ENCODE assay signal across 8 mouse cellular contexts in the genomic region with DNA sequence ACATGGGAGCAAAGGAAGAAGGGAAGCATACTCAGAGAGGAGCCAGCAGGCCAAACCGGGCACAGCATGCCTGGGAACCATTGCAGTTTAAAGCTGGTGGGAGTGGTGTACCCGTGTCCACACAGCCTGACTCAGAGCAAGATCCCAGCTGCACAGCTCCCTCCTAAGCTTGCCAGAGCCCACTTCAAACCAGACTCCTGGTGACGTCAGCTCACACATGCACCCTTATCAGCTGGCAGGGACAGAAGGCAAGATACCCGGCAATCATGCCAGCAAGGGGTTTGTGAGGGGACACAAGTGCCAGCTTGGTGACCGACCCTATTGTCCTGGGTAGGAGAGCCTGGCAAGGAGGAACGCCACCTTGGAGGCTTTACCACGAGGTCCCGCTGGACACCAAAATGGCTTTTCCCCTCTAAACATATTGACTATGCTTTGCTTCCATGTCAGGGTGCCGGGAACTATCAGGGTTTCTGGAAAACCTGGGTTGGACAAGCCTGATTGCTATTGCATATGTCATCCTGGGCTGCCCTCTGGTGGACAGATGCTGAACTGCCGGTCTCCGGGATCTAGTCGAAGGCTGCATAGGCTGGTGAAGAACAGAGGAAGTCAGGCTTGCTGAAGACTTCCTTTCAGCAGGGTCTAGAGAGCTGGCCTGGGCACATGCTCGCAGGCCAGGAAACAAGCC. TPM values are rescaled to one million over a fixed set of nuclear protein-coding genes. Genes with fewer than 3 reads are reported as not detected.
DNase-seq lines count a peak whose midpoint lies in the region; ATAC-seq lines count a peak whose summit lies in the region.

No protein-coding gene starts in this region.

- H3K4me3 ChIP-seq in intestine, embryonic 14.5 days (ENCODE audit: low read depth, low read length), result peak overlapping the region; percentile 13; the same call in 1 of the 2 replicates
- H3K4me3 ChIP-seq in midbrain, embryonic 10.5 days, result peak overlapping the region; percentile 48

- 9% methylated on average over 13 of the region's 13 CpGs for WGBS in intestine, embryonic 14.5 days
- 10% methylated on average over 13 of the region's 13 CpGs for WGBS in midbrain, embryonic 10.5 days

- H3K27ac ChIP-seq in intestine, embryonic 14.5 days (ENCODE audit: low read depth), result no peak overlapping the region
- peak overlapping the region; percentile 89 for H3K27ac ChIP-seq in midbrain, embryonic 10.5 days (replicated peaks)

- peak; percentile 32; the same call in 1 of the 2 replicates for ATAC-seq in intestine, embryonic 14.5 days (replicated peaks; ENCODE audit: low FRiP score, low TSS enrichment, low read depth)

- peak overlapping the region; percentile 37 for H3K4me2 ChIP-seq in intestine, embryonic 14.5 days (ENCODE audit: low read length)

- intact Hi-C loops in left cerebral cortex, postnatal 10 days (cut with DNase I), result no loop called here

- H3K9ac ChIP-seq in intestine, embryonic 14.5 days (ENCODE audit: low read length), result no peak overlapping the region

- H3K4me1 ChIP-seq in intestine, embryonic 14.5 days (replicated peaks; ENCODE audit: control insufficient read depth, insufficient read depth, low read length), result peaks cover 28% of the 10 kb centered on the region
- H3K4me1 ChIP-seq in midbrain, embryonic 10.5 days, result peaks cover 49% of the 10 kb centered on the region

- peaks cover 7% of the 10 kb centered on the region; the same call in 1 of the 2 replicates for H3K27me3 ChIP-seq in intestine, embryonic 14.5 days (replicated peaks; ENCODE audit: control insufficient read depth, insufficient read depth, low read length)
- peaks cover 44% of the 10 kb centered on the region for H3K27me3 ChIP-seq in midbrain, embryonic 10.5 days (ENCODE audit: low read depth, poor library complexity, severe bottlenecking)

- peak; percentile 89 to 98 for DNase-seq in adrenal gland, adult (ENCODE audit: inconsistent age in 2 of 2, low spot score in 1 of 2)
- peak; percentile 98 for DNase-seq in embryo, embryonic 10.5 days (ENCODE audit: low spot score)
- DNase-seq in gastrocnemius, postnatal 25 days, result peak; percentile 67
- peak; percentile 100 for DNase-seq in intestine, embryonic 14.5 days (ENCODE audit: low spot score)
- DNase-seq in left cerebral cortex, postnatal 10 days (ENCODE audit: extremely low spot score in 1 of 2, low spot score in 2 of 2), result peak; percentile 93 to 97
- peak; percentile 95 for DNase-seq in midbrain, embryonic 10.5 days (ENCODE audit: low spot score)
- peak; percentile 92 to 97 for DNase-seq in right cerebral cortex, postnatal 36 days (ENCODE audit: low spot score in 2 of 2)
- peak; percentile 82 to 97 for DNase-seq in urinary bladder, postnatal 4 days (ENCODE audit: low spot score in 2 of 2)

- peaks cover 6% of the 10 kb centered on the region; the same call in 1 of the 2 replicates for H3K9me3 ChIP-seq in intestine, embryonic 14.5 days (ENCODE audit: control insufficient read depth, low read length)
- peaks cover 20% of the 10 kb centered on the region for H3K9me3 ChIP-seq in midbrain, embryonic 10.5 days (replicated peaks)

- no peaks in the 10 kb centered on the region for H3K36me3 ChIP-seq in intestine, embryonic 14.5 days (ENCODE audit: control insufficient read depth, insufficient read depth, low read length)
- H3K36me3 ChIP-seq in midbrain, embryonic 10.5 days, result no peaks in the 10 kb centered on the region

RNA-seq across cellular contexts. Expression of a gene that starts 52.0 kb away (rescaled TPM):
- total RNA-seq in gastrocnemius, postnatal 25 days (2021), result not detected
- polyA plus RNA-seq in intestine, embryonic 14.5 days (2014; fragmentation: Nextera tagmentation; extraction: Ambion mirVana), result not detected in 2 replicates
- total RNA-seq in left cerebral cortex, postnatal 10 days (2021), result not detected
- polyA plus RNA-seq in midbrain, embryonic 10.5 days (2016; fragmentation: Nextera tagmentation; extraction: Ambion mirVana), result not detected in 2 replicates
